Mouse (Mus musculus) E14TG2a.4 (cell line): ENCODE results near the gene Pid1.

Source experiments
- CTCF ChIP-seq: conservative IDR thresholded peaks from 2 replicates; pipeline ENCODE4 v1.5.1; 2014; ENCODE audit warnings: low read length
- NANOG ChIP-seq: IDR thresholded peaks from 2 replicates; pipeline ENCODE4 v1.6.1; 2014; ENCODE audit warnings: borderline replicate concordance, low read length, mixed read lengths

DNA sequence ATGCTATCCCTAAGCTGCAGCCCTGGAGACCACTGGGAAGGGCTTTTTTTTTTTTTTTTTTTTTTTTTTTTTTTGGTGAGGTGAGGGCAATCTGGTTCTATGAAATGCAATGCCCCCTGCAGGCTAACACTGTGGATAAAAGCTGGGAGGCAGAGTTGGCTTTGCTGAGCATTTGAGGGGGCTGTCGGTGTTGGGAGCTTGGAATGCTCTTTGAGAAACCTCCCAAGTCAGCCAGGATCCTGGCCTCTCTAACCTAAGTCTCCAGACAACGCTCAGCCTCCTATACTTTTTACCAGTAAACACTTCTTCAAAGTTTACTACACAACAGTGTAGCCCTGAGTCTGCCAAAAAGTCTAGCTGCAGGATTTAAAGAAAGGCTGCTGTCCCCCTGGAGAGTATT lies 80.9 kb downstream of the Pid1 start:
- TF ChIP-seq CTCF (no peak), NANOG (no peak)
